22 mouse cellular contexts compared by ENCODE assay signal in the genomic region with DNA sequence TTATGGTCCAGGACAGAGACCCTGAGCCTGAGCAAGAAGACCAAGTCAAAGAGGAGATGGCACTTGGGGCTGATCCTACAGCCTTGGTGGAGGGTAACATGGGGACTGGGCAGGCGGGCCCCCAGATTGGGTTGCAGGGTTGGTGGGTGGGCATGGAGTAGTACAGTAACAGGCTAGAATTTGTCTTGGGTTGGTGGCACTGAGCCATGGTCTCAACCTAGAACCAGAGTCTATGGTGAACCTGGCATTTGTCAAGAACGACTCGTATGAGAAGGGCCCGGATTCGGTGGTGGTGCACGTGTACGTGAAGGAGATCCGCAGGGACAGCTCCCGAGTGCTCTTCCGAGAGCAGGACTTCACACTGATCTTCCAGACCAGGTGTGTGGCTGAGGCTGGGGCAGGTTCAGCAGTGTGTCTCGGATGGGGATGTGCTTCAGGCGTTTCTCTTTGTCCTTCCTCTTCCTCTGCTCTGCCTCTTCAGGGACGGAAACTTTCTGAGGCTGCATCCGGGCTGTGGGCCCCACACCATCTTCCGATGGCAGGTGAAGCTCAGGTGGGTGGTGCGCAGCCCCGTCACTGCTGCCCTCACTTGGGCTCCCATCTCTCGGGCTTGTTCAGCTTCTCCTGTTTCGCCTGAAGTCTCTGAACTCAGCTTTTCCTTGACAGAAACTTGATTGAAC.
"Had no signal": no experiment of that assay in that cellular context is flagged by ENCODE, and none has a peak within 500 bp of the region (broad histone marks: within the 10 kb centered on the region; RNA-seq: fewer than 3 reads in every experiment).

No protein-coding gene starts in this region.

- DNase-seq: heart, adult 2 months; heart, postnatal 10 days; heart, postnatal 4 days; kidney, adult 18-20 months; kidney, adult 8-10 months; kidney, postnatal 10 days; kidney, postnatal 4 days; liver; liver, embryonic 13.5 days had no signal

- ATAC-seq: hindbrain, embryonic 16.5 days; inflammation-experienced regulatory T-cells, adult 6 months; intestine, embryonic 15.5 days; intestine, postnatal 0 days had no signal

- H3K9ac ChIP-seq: heart, embryonic 12.5 days; hindbrain, embryonic 12.5 days; hindbrain, embryonic 14.5 days; intestine, embryonic 15.5 days; limb, embryonic 12.5 days; liver, embryonic 13.5 days had no signal

- H3K4me2 ChIP-seq: heart, embryonic 12.5 days; hindbrain, embryonic 12.5 days; hindbrain, embryonic 14.5 days; intestine, embryonic 15.5 days; limb, embryonic 12.5 days; liver, embryonic 11.5 days; liver, embryonic 13.5 days had no signal

- H3K27me3 ChIP-seq: heart, embryonic 12.5 days; hindbrain, embryonic 12.5 days; intestine, embryonic 15.5 days; limb, embryonic 12.5 days; liver, embryonic 13.5 days had no signal

- H3K4me3 ChIP-seq: heart, adult 2 months; heart, embryonic 12.5 days; hindbrain, embryonic 10.5 days; hindbrain, embryonic 12.5 days; intestine, embryonic 15.5 days; layer of hippocampus, adult 2 months; left cerebral cortex, adult 2 months; limb, embryonic 10.5 days; limb, embryonic 12.5 days; liver, embryonic 13.5 days had no signal

- H3K27ac ChIP-seq: heart, adult 2 months; hindbrain, embryonic 10.5 days; hindbrain, embryonic 12.5 days; hindbrain, embryonic 14.5 days; intestine, embryonic 15.5 days; layer of hippocampus, adult 2 months; left cerebral cortex, adult 2 months; limb, embryonic 10.5 days; limb, embryonic 12.5 days; liver, embryonic 13.5 days had no signal

- H3K9me3 ChIP-seq: heart, embryonic 12.5 days; hindbrain, embryonic 10.5 days; hindbrain, embryonic 12.5 days; intestine, embryonic 15.5 days; limb, embryonic 10.5 days; limb, embryonic 12.5 days; liver, embryonic 13.5 days had no signal
